Mouse (Mus musculus) limb, embryonic 14.5 days (tissue): ENCODE results near the gene Cygb. TPM values are rescaled to one million over a fixed set of nuclear protein-coding genes. Genes with fewer than 3 reads are reported as not detected.
"Not testable (repeated sequence)": the region's sequence is repeated elsewhere in the genome, so short reads cannot be mapped to it uniquely, and the experiment has no call there.

ENCODE experiments used
- ATAC-seq: fragments of 200-750 bp; cut with Nextera tagmentation; 2 replicates; pipeline ENCODE4 v1.8.0; 2017; ENCODE audit warnings: low read depth, moderate number of reproducible peaks, moderate TSS enrichment; ENCODE audit not compliant: low FRiP score
- DNase-seq: peaks from one replicate; pipeline ENCODE4 v3.0.0-alpha.2; 2015; ENCODE audit warnings: low spot score
- H3K27ac ChIP-seq: fragments of 300-500 bp; sonication (generic); replicated peaks from 2 replicates; pipeline ENCODE4 v1.5.1; 2014; ENCODE audit warnings: low read depth, mild to moderate bottlenecking, low read length, moderate library complexity, mixed read lengths
- H3K27me3 ChIP-seq: fragments of 300-500 bp; sonication (generic); 2 replicates; pipeline ENCODE4 v1.6.1; 2014; ENCODE audit warnings: low read length, mixed read lengths; ENCODE audit not compliant: control insufficient read depth, insufficient read depth
- H3K36me3 ChIP-seq: fragments of 300-500 bp; sonication (generic); 2 replicates; pipeline ENCODE4 v1.6.1; 2014; ENCODE audit warnings: mild to moderate bottlenecking, low read length, moderate library complexity, mixed read lengths; ENCODE audit not compliant: control insufficient read depth, insufficient read depth
- H3K4me1 ChIP-seq: fragments of 300-500 bp; sonication (generic); 2 replicates; pipeline ENCODE4 v1.6.1; 2014; ENCODE audit warnings: antibody characterized with exemption, low read length, mixed read lengths; ENCODE audit not compliant: control insufficient read depth, insufficient read depth
- H3K4me2 ChIP-seq: fragments of 300-500 bp; sonication (generic); replicated peaks from 2 replicates; pipeline ENCODE4 v1.6.1; 2014; ENCODE audit warnings: low read depth, mild to moderate bottlenecking, low read length, moderate library complexity; ENCODE audit not compliant: severe bottlenecking
- H3K4me3 ChIP-seq: fragments of 300-500 bp; sonication (generic); replicated peaks from 2 replicates; pipeline ENCODE4 v1.5.1; 2014; ENCODE audit warnings: low read length
- H3K9ac ChIP-seq: fragments of 300-500 bp; sonication (generic); 2 replicates; pipeline ENCODE4 v1.6.1; 2014; ENCODE audit warnings: mild to moderate bottlenecking, low read depth, low read length, moderate library complexity; ENCODE audit not compliant: severe bottlenecking
- H3K9me3 ChIP-seq: fragments of 300-500 bp; sonication (generic); 2 replicates; pipeline ENCODE4 v1.6.1; 2016; ENCODE audit warnings: low read length; ENCODE audit not compliant: control insufficient read depth
- POLR2A ChIP-seq: fragments of 200-500 bp; IDR thresholded peaks from 2 replicates; pipeline ENCODE4 v1.8.0; 2012; ENCODE audit warnings: inconsistent platforms, mild to moderate bottlenecking, moderate library complexity, borderline replicate concordance; ENCODE audit not compliant: insufficient read depth, insufficient read length; ENCODE audit errors: extremely low read depth
- WGBS: fragments of 180-500 bp; shearing (Covaris S2); extraction: QIAGEN DNeasy Blood & Tissue Kit; methylation state at CpG from one replicate; pipeline ENCODE4 v1.1.7; 2014; 5-methylcytosine and 5-hydroxymethylcytosine counted together
- polyA plus RNA-seq, 2 experiments: library from polyadenylated mRNA; depleted of rRNA in 1 of 2; stranded (reverse) in 1 of 2; unstranded in 1 of 2; fragments of >200 nt; fragmentation: Nextera tagmentation in 1 of 2; extraction: Ambion mirVana in 1 of 2; gene quantifications; 2 replicates each; pipeline versions ENCODE4 v1.2.1 to v1.2.3; 2012 to 2014

Cygb gene
- polyA plus RNA-seq, 2 experiments: 12.3 to 13.4 TPM

DNA sequence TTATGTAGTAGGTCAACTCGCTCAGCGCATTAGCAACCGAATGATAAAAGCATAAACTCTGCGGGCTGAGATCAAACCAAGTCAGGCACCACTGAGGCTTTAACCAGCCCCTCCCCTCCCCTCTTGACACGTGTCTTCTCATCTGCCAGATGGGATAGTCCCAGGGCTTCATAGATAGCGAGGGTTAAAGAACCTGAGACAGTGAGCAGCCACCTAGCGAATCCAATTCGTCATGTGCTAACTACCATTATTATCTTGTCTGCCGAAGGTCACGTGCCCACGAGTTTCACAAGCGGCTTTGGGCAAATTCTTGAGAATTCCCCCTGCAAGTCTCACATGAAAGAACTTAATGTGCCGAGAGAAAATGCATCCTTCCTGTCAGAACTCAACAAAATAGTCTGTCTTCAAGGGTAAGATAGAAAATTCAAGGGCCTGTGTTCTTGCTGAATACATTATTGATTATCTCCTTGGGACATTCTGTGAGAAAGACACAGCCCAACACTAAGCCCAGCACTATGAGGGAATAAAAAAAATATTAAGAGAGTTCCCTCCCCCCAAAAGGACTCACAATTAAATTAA, 15.8 kb upstream of the Cygb start:
- no peak overlapping the region for H3K4me2 ChIP-seq
- no peak overlapping the region for H3K9ac ChIP-seq
- WGBS: 45% methylated on average over 13 of the region's 13 CpGs
- no peak for DNase-seq
- H3K36me3 ChIP-seq: peaks cover 21% of the 10 kb centered on the region
- H3K9me3 ChIP-seq: no peaks in the 10 kb centered on the region
- peaks cover 21% of the 10 kb centered on the region; the same call in 1 of the 2 replicates for H3K4me1 ChIP-seq
- H3K27ac ChIP-seq: no peak overlapping the region
- ATAC-seq: no peak
- no peaks in the 10 kb centered on the region for H3K27me3 ChIP-seq
- TF ChIP-seq POLR2A: no peak
- no peak overlapping the region for H3K4me3 ChIP-seq

DNA sequence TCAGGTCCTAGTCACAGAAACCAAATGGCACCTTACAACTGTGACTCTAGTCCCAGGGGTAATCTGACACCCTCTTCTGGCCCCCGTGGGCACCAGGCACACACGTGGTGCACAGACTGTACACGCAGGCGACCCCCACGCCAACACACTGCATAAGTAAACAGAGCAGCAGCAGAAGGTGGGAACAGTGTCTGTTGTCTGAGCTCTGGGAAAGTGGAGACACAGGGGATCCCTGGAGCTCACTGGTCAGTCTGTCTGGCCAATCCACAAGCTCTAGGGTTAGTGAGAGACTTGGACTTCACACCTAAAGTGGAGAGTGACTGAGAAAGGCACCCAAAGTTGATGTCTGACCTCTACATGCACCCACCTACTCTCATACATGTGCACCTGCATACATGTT, 15.2 kb upstream of the Cygb start:
- no peak overlapping the region for H3K27ac ChIP-seq
- no peak overlapping the region for H3K9ac ChIP-seq
- DNase-seq (no peak), ATAC-seq (no peak)
- no peak overlapping the region for H3K4me3 ChIP-seq
- no peak for TF ChIP-seq POLR2A
- H3K27me3 ChIP-seq: no peaks in the 10 kb centered on the region
- H3K4me1 ChIP-seq: peaks cover 19% of the 10 kb centered on the region; the same call in 1 of the 2 replicates
- 13% methylated on average over 5 of the region's 5 CpGs for WGBS
- no peak overlapping the region for H3K4me2 ChIP-seq
- H3K9me3 ChIP-seq: no peaks in the 10 kb centered on the region
- peaks cover 16% of the 10 kb centered on the region for H3K36me3 ChIP-seq

DNA sequence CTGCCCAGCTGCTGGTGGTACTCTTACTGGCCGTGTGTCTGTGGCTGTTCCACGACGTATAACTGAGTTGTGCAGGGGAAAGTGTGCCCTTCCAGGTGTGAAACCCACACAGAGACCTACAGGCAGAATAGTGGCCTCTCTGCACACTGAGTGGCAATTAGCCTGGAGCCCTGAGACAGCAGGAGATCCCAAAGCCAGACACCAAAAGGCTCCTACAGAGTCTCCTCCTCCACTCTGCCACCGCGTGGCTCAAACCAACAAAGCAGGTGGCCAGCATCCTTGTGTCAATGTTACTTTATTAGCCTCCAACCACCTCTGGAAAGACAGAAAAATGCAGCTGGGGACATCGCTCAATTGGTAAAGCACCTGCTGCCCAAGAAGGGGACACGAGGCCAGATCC, 14.7 kb upstream of the Cygb start:
- H3K4me3 ChIP-seq: no peak overlapping the region
- no peak overlapping the region for H3K9ac ChIP-seq
- WGBS: 23% methylated on average over 7 of the region's 7 CpGs
- no peaks in the 10 kb centered on the region for H3K9me3 ChIP-seq
- no peaks in the 10 kb centered on the region for H3K27me3 ChIP-seq
- TF ChIP-seq POLR2A: no peak
- H3K4me2 ChIP-seq: no peak overlapping the region
- H3K27ac ChIP-seq: no peak overlapping the region
- peaks cover 16% of the 10 kb centered on the region; the same call in 1 of the 2 replicates for H3K4me1 ChIP-seq
- no peak for ATAC-seq
- DNase-seq: no peak
- H3K36me3 ChIP-seq: peaks cover 11% of the 10 kb centered on the region

DNA sequence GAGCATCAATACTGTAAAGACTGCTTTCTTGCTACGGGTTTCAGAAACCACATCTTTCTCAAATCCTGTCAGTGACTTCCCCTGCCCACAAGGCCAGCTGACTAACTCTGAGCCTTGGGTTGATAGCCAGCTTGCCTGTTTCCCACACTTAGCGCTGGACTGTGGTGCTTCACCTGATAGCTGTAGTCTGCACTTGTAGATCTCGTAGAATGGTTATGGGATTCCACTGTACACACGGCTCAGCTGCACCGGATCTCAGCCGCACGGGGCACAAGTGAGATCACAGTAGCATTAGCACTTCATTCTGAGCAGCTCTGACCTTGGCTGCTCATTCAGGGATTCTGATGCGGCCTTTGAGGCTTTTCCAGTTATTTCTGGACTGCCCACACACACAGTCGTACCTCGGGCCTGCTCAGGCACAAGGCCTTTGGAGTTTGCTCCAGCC, 14.3 kb upstream of the Cygb start:
- Histone ChIP-seq H3K27me3 (no peaks in the 10 kb centered on the region), H3K36me3 (peaks cover 6% of the 10 kb centered on the region), H3K27ac (no peak overlapping the region), H3K4me3 (no peak overlapping the region), H3K4me2 (no peak overlapping the region), H3K9me3 (no peaks in the 10 kb centered on the region), H3K4me1 (peaks cover 15% of the 10 kb centered on the region; the same call in 1 of the 2 replicates), H3K9ac (no peak overlapping the region)
- no peak for TF ChIP-seq POLR2A
- no peak for ATAC-seq
- 65% methylated on average over 10 of the region's 10 CpGs for WGBS
- DNase-seq: no peak

DNA sequence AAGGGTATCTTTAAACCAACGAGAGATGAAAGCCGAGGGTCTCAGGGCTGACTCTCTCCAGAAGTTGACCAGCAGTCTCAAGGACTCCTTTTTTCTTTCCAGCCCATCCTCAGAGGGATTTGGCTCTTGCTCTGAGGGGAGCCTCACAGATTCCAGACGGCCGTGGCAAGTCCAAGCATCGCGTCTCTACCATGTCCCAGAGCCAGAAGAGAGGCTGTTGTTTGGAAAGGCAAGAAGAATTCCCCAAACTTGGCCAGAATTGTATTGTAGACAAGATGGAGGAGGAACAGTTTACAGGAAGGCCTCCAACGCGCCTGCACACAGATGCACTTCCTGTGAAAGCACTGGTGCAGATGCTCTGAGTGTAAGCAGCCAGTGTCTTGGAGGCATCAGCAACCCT, 13.8 kb upstream of the Cygb start:
- DNase-seq: no peak
- no peak for TF ChIP-seq POLR2A
- Histone ChIP-seq H3K27me3 (no peaks in the 10 kb centered on the region), H3K27ac (no peak overlapping the region), H3K9me3 (no peaks in the 10 kb centered on the region), H3K4me2 (no peak overlapping the region), H3K9ac (no peak overlapping the region), H3K36me3 (peaks cover 2% of the 10 kb centered on the region), H3K4me1 (peaks cover 10% of the 10 kb centered on the region; the same call in 1 of the 2 replicates), H3K4me3 (no peak overlapping the region)
- WGBS: 77% methylated on average over 8 of the region's 8 CpGs
- no peak for ATAC-seq

DNA sequence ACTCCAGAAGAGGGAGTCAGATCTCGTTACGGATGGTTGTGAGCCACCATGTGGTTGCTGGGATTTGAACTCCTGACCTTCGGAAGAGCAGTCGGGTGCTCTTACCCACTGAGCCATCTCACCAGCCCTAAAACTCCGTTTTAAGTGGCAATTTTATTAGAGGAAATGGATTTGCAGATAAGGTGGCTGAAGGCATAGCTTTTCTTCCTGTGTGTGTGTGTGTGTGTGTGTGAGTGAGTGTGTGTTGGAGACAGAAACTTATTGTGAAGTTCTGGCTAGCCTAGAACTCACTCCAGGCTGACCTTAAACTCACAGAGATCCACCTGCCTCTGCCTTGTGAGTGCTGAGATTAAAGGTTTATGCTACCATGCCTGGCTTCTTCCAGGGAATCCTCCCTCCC, 12.9 kb upstream of the Cygb start:
- ATAC-seq, H3K9me3 ChIP-seq, DNase-seq, H3K4me1 ChIP-seq, H3K27me3 ChIP-seq, H3K4me3 ChIP-seq, H3K27ac ChIP-seq, H3K9ac ChIP-seq, H3K36me3 ChIP-seq, H3K4me2 ChIP-seq: not testable (repeated sequence)
- 76% methylated on average over 3 of the region's 5 CpGs for WGBS
